Mouse (Mus musculus): Measurements from ENCODE around the gene Ppm1m. TPM values are rescaled to one million over a fixed set of nuclear protein-coding genes. Genes with fewer than 3 reads are reported as not detected.

Gene Ppm1m
- 23.6 and 26.9 TPM in 2 replicates for polyA plus RNA-seq (2014; fragmentation: Nextera tagmentation; extraction: Ambion mirVana)

GRCm38 (mm10) chr9:106199535-106200272, at the start of gene Ppm1m:
Ppm1m (minus strand) TSS chr9:106199746.
- peak within 1 kb of the TSS; percentile 44 for H3K4me2 ChIP-seq
- WGBS, result 40% methylated on average over 18 of the region's 18 CpGs
- DNase-seq (ENCODE audit: low spot score, missing footprints) (no peak), ATAC-seq (ENCODE audit: low FRiP score) (no peak; the same call in 1 of the 2 replicates)
- H3K27ac ChIP-seq (ENCODE audit: low read depth, low read length), result no peak within 1 kb of the TSS
- H3K9ac ChIP-seq (ENCODE audit: low read length), result peak within 1 kb of the TSS; percentile 75
- 0 out of 2 replicates have a peak, but pooled peaks cover 3% of the 10 kb centered on the region for H3K36me3 ChIP-seq (ENCODE audit: control insufficient read depth, insufficient read depth, low read length)
- no peaks in the 10 kb centered on the region for H3K27me3 ChIP-seq (ENCODE audit: control insufficient read depth, insufficient read depth, low read length)
- peak within 1 kb of the TSS; percentile 55 for H3K4me3 ChIP-seq (ENCODE audit: low read depth, low read length)
- H3K4me1 ChIP-seq (ENCODE audit: control insufficient read depth, insufficient read depth, low read length), result peaks cover 26% of the 10 kb centered on the region
- H3K9me3 ChIP-seq (ENCODE audit: control insufficient read depth, low read length), result no peaks in the 10 kb centered on the region

- Histone ChIP-seq H3K9me3 (ENCODE audit: control insufficient read depth, low read length) (no peaks in the 10 kb centered on the region), H3K4me3 (ENCODE audit: low read depth, low read length) (no peak overlapping the region), H3K4me1 (ENCODE audit: control insufficient read depth, insufficient read depth, low read length) (peaks cover 10% of the 10 kb centered on the region), H3K4me2 (no peak overlapping the region), H3K27ac (ENCODE audit: low read depth, low read length) (no peak overlapping the region; the same call in 1 of the 2 replicates), H3K27me3 (ENCODE audit: control insufficient read depth, insufficient read depth, low read length) (no peaks in the 10 kb centered on the region), H3K9ac (ENCODE audit: low read length) (no peak overlapping the region), H3K36me3 (ENCODE audit: control insufficient read depth, insufficient read depth, low read length) (peaks cover 16% of the 10 kb centered on the region)
- WGBS, result 88% methylated on average over 19 of the region's 19 CpGs
- ATAC-seq (ENCODE audit: low FRiP score), result no peak
- DNase-seq (ENCODE audit: low spot score, missing footprints), result peak; percentile 67
These were observed 43.4 kb upstream of the Ppm1m start for GRCm38 (mm10) chr9:106242813-106243488.

GRCm38 (mm10) chr9:106241541-106242164, 42.1 kb upstream of the Ppm1m start:
- Histone ChIP-seq H3K4me3 (ENCODE audit: low read depth, low read length) (no peak overlapping the region), H3K27me3 (ENCODE audit: control insufficient read depth, insufficient read depth, low read length) (no peaks in the 10 kb centered on the region), H3K27ac (ENCODE audit: low read depth, low read length) (no peak overlapping the region), H3K4me2 (no peak overlapping the region), H3K36me3 (ENCODE audit: control insufficient read depth, insufficient read depth, low read length) (peaks cover 16% of the 10 kb centered on the region), H3K9me3 (ENCODE audit: control insufficient read depth, low read length) (no peaks in the 10 kb centered on the region), H3K4me1 (ENCODE audit: control insufficient read depth, insufficient read depth, low read length) (peaks cover 3% of the 10 kb centered on the region), H3K9ac (ENCODE audit: low read length) (no peak overlapping the region)
- ATAC-seq (ENCODE audit: low FRiP score) (no peak), DNase-seq (ENCODE audit: low spot score, missing footprints) (peak; percentile 57)
- 93% methylated on average over 10 of the region's 10 CpGs for WGBS

GRCm38 (mm10) chr9:106237878-106238277, 38.3 kb upstream of the Ppm1m start:
- Histone ChIP-seq H3K9ac (ENCODE audit: low read length) (no peak overlapping the region), H3K27me3 (ENCODE audit: control insufficient read depth, insufficient read depth, low read length) (no peaks in the 10 kb centered on the region), H3K36me3 (ENCODE audit: control insufficient read depth, insufficient read depth, low read length) (peaks cover 28% of the 10 kb centered on the region), H3K9me3 (ENCODE audit: control insufficient read depth, low read length) (no peaks in the 10 kb centered on the region), H3K27ac (ENCODE audit: low read depth, low read length) (no peak overlapping the region), H3K4me3 (ENCODE audit: low read depth, low read length) (no peak overlapping the region), H3K4me1 (ENCODE audit: control insufficient read depth, insufficient read depth, low read length) (no peaks in the 10 kb centered on the region), H3K4me2 (no peak overlapping the region)
- ATAC-seq (ENCODE audit: low FRiP score) (no peak), DNase-seq (ENCODE audit: low spot score, missing footprints) (no peak)
- 95% methylated on average over 10 of the region's 10 CpGs for WGBS

DNA sequence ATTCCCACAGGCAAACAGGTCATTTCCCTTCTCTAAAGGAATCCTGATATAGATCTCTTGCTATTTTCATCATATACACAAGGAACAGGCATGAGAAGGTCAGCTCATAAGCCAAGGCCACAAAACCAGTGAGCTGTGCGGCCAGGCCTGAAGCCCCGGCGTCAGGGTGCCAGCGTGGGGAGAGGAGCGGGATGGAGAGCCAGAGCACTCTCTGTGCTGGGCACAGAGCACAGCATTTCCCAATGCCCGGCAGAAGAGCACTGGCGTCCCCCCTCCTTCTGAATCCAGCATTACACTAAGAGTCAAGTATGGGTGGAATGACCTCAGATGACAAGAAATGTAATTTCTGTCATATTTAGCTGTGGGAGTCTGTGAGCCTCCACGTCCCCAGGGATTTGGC, 37.9 kb upstream of the Ppm1m start:
- H3K4me2 ChIP-seq, result no peak overlapping the region
- peaks cover 28% of the 10 kb centered on the region for H3K36me3 ChIP-seq (ENCODE audit: control insufficient read depth, insufficient read depth, low read length)
- H3K4me3 ChIP-seq (ENCODE audit: low read depth, low read length), result no peak overlapping the region

GRCm38 (mm10) chr9:106236818-106237211, 37.3 kb upstream of the Ppm1m start:
- Histone ChIP-seq H3K9me3 (ENCODE audit: control insufficient read depth, low read length) (no peaks in the 10 kb centered on the region), H3K27me3 (ENCODE audit: control insufficient read depth, insufficient read depth, low read length) (no peaks in the 10 kb centered on the region), H3K4me2 (no peak overlapping the region), H3K4me1 (ENCODE audit: control insufficient read depth, insufficient read depth, low read length) (no peaks in the 10 kb centered on the region), H3K36me3 (ENCODE audit: control insufficient read depth, insufficient read depth, low read length) (peaks cover 28% of the 10 kb centered on the region), H3K9ac (ENCODE audit: low read length) (no peak overlapping the region), H3K27ac (ENCODE audit: low read depth, low read length) (no peak overlapping the region), H3K4me3 (ENCODE audit: low read depth, low read length) (no peak overlapping the region)
- ATAC-seq (ENCODE audit: low FRiP score) (no peak), DNase-seq (ENCODE audit: low spot score, missing footprints) (no peak)
- WGBS, result 58% methylated on average over 3 of the region's 3 CpGs

More for the DNA sequence above, 37.9 kb upstream of the Ppm1m start:
- WGBS, result 90% methylated on average over 8 of the region's 8 CpGs
- Histone ChIP-seq H3K9ac (ENCODE audit: low read length) (no peak overlapping the region), H3K4me1 (ENCODE audit: control insufficient read depth, insufficient read depth, low read length) (no peaks in the 10 kb centered on the region), H3K27me3 (ENCODE audit: control insufficient read depth, insufficient read depth, low read length) (no peaks in the 10 kb centered on the region), H3K27ac (ENCODE audit: low read depth, low read length) (no peak overlapping the region), H3K9me3 (ENCODE audit: control insufficient read depth, low read length) (no peaks in the 10 kb centered on the region)
- DNase-seq (ENCODE audit: low spot score, missing footprints), result no peak
- no peak for ATAC-seq (ENCODE audit: low FRiP score)

GRCm38 (mm10) chr9:106236156-106236817, 36.7 kb upstream of the Ppm1m start:
- Histone ChIP-seq H3K27ac (ENCODE audit: low read depth, low read length) (no peak overlapping the region), H3K4me2 (no peak overlapping the region), H3K9me3 (ENCODE audit: control insufficient read depth, low read length) (no peaks in the 10 kb centered on the region), H3K4me3 (ENCODE audit: low read depth, low read length) (no peak overlapping the region), H3K9ac (ENCODE audit: low read length) (no peak overlapping the region), H3K27me3 (ENCODE audit: control insufficient read depth, insufficient read depth, low read length) (no peaks in the 10 kb centered on the region), H3K4me1 (ENCODE audit: control insufficient read depth, insufficient read depth, low read length) (no peaks in the 10 kb centered on the region), H3K36me3 (ENCODE audit: control insufficient read depth, insufficient read depth, low read length) (peaks cover 24% of the 10 kb centered on the region)
- ATAC-seq (ENCODE audit: low FRiP score), result no peak
- DNase-seq (ENCODE audit: low spot score, missing footprints), result no peak
- WGBS, result 92% methylated on average over 23 of the region's 23 CpGs

- peaks cover 24% of the 10 kb centered on the region for H3K36me3 ChIP-seq (ENCODE audit: control insufficient read depth, insufficient read depth, low read length)
- no peak overlapping the region for H3K27ac ChIP-seq (ENCODE audit: low read depth, low read length)
- DNase-seq (ENCODE audit: low spot score, missing footprints) (no peak), ATAC-seq (ENCODE audit: low FRiP score) (no peak)
- no peaks in the 10 kb centered on the region for H3K9me3 ChIP-seq (ENCODE audit: control insufficient read depth, low read length)
- H3K4me1 ChIP-seq (ENCODE audit: control insufficient read depth, insufficient read depth, low read length), result no peaks in the 10 kb centered on the region
- H3K4me2 ChIP-seq, result no peak overlapping the region
- no peak overlapping the region for H3K9ac ChIP-seq (ENCODE audit: low read length)
- H3K27me3 ChIP-seq (ENCODE audit: control insufficient read depth, insufficient read depth, low read length), result no peaks in the 10 kb centered on the region
- no peak overlapping the region for H3K4me3 ChIP-seq (ENCODE audit: low read depth, low read length)
- 93% methylated on average over 23 of the region's 23 CpGs for WGBS
These were observed 35.8 kb upstream of the Ppm1m start for GRCm38 (mm10) chr9:106235194-106235830.
